Mouse (Mus musculus) layer of hippocampus, adult 9-10 months (tissue): ENCODE data around the gene Atoh7.
"Not testable (repeated sequence)": the region's sequence is repeated elsewhere in the genome, so short reads cannot be mapped to it uniquely, and the experiment has no call there.

Experiments
- DNase-seq: peaks from one replicate; pipeline ENCODE4 v3.0.0; 2022; ENCODE audit warnings: low spot score

Atoh7 gene

GRCm38 (mm10) chr10:63099521-63099920, at the start of gene Atoh7:
Gene Atoh7 (plus strand): TSS chr10:63099651.
- no peak for DNase-seq

GRCm38 (mm10) chr10:63051267-63051666, 48.2 kb upstream of the Atoh7 start:
- DNase-seq = no peak

GRCm38 (mm10) chr10:63052011-63052410, 47.4 kb upstream of the Atoh7 start:
- DNase-seq = no peak

GRCm38 (mm10) chr10:63053007-63053406, 46.4 kb upstream of the Atoh7 start:
- DNase-seq = no peak

GRCm38 (mm10) chr10:63054071-63054470, 45.4 kb upstream of the Atoh7 start:
- DNase-seq = not testable (repeated sequence)

- no peak for DNase-seq
Observed at GRCm38 (mm10) chr10:63054586-63054985, 44.9 kb upstream of the Atoh7 start.

- DNase-seq = no peak
Observed at GRCm38 (mm10) chr10:63056966-63057750, 42.3 kb upstream of the Atoh7 start.

- no peak for DNase-seq
Observed at GRCm38 (mm10) chr10:63059862-63060261, 39.6 kb upstream of the Atoh7 start, which contains the start of gene Pbld1. Gene Pbld1 (plus strand): TSS chr10:63060162.

- no peak for DNase-seq
Observed at GRCm38 (mm10) chr10:63060406-63060805, 39.0 kb upstream of the Atoh7 start.

- DNase-seq = no peak
Observed at GRCm38 (mm10) chr10:63061266-63061665, 38.2 kb upstream of the Atoh7 start.

GRCm38 (mm10) chr10:63062696-63063095, 36.8 kb upstream of the Atoh7 start:
- no peak for DNase-seq

- no peak for DNase-seq
Observed at GRCm38 (mm10) chr10:63063365-63063764, 36.1 kb upstream of the Atoh7 start.

- DNase-seq = no peak
Observed at GRCm38 (mm10) chr10:63064516-63064915, 34.9 kb upstream of the Atoh7 start.

GRCm38 (mm10) chr10:63065561-63065960, 33.9 kb upstream of the Atoh7 start:
- no peak for DNase-seq

- peak; percentile 70 for DNase-seq
Observed at GRCm38 (mm10) chr10:63065988-63066387, 33.5 kb upstream of the Atoh7 start.

- DNase-seq = no peak
Observed at GRCm38 (mm10) chr10:63086304-63086703, 13.1 kb upstream of the Atoh7 start.

- DNase-seq = no peak
Observed at GRCm38 (mm10) chr10:63089103-63089757, 10.2 kb upstream of the Atoh7 start.

GRCm38 (mm10) chr10:63089758-63090571, 9.5 kb upstream of the Atoh7 start:
- DNase-seq = no peak

- no peak for DNase-seq
Observed at GRCm38 (mm10) chr10:63091915-63092314, 7.5 kb upstream of the Atoh7 start.

- DNase-seq = no peak
Observed at GRCm38 (mm10) chr10:63092616-63093550, 6.6 kb upstream of the Atoh7 start.

GRCm38 (mm10) chr10:63096757-63097156, 2.7 kb upstream of the Atoh7 start:
- DNase-seq = no peak
